Mouse (Mus musculus): ENCODE data around the gene Gm5105.

GRCm38 (mm10) chr3:138053969-138054368, 13.2 kb downstream of the Gm5105 start:
- no peak for TF ChIP-seq CTCF (IDR thresholded peaks at IDR 0.05; ENCODE audit: extremely low read depth, insufficient read length, insufficient replicate concordance, low read depth, low read length)
- TF ChIP-seq POLR2A (IDR thresholded peaks at IDR 0.05; ENCODE audit: low read depth, low read length): no peak

All from small intestine, adult 2 months (tissue).